Mouse (Mus musculus): ENCODE results near the gene Tnfrsf1b. TPM values are rescaled to one million over a fixed set of nuclear protein-coding genes. Genes with fewer than 3 reads are reported as not detected.

Tnfrsf1b gene
- polyA plus RNA-seq, 1 experiment, result 14.0 TPM

DNA sequence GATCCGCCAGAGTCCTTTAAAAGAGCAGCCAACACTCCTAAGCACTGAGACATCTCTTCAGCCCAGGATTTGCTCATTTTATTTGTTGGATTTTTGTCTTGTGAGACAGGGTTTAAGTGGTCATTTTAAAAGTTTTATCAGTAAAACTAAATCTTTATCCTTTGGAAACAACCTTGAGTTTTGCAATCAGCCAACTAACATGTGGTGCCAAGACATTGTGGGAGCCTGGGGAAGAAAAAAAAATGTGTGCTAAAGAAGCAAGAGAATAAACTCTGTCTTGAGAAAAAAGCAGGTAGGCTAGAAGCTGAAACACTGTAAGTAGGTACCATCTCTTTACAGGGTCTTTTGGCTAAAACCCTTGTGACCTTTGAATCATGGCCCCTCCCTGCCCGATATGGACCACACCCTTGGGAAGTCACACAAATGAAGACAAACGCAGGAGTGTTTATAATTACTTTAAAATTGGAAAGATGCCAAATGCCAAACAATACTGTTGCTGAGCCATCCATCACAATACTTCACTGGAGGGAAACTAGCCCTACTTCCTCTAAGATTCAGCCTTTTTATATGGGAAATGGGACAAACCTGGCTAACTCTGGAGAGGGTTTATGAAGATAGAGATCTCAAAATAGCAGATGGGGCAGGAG lies 32.2 kb upstream of the Tnfrsf1b start:
- 62% methylated on average over 3 of the region's 3 CpGs for WGBS
- TF ChIP-seq CTCF (IDR thresholded peaks at IDR 0.05; ENCODE audit: control insufficient read depth, insufficient read depth, low read length) (no peak), POLR2A (IDR thresholded peaks at IDR 0.05; ENCODE audit: borderline replicate concordance, control insufficient read depth, low read depth, low read length) (no peak)
- Histone ChIP-seq H3K4me3 (replicated peaks; ENCODE audit: control insufficient read depth, low read depth, low read length) (no peak overlapping the region), H3K4me1 (ENCODE audit: control insufficient read depth, insufficient read depth, low read length) (peaks cover 3% of the 10 kb centered on the region), H3K27ac (ENCODE audit: control insufficient read depth, insufficient read depth, low read depth, low read length, poor library complexity) (no peak overlapping the region)

GRCm38 (mm10) chr4:145278231-145278630 lies 31.6 kb upstream of the Tnfrsf1b start:
- WGBS, result 41% methylated on average over 2 of the region's 2 CpGs
- no peak for TF ChIP-seq CTCF (IDR thresholded peaks at IDR 0.05; ENCODE audit: control insufficient read depth, insufficient read depth, low read length)
- no peak for TF ChIP-seq POLR2A (IDR thresholded peaks at IDR 0.05; ENCODE audit: borderline replicate concordance, control insufficient read depth, low read depth, low read length)
- H3K27ac ChIP-seq (ENCODE audit: control insufficient read depth, insufficient read depth, low read depth, low read length, poor library complexity), result peak overlapping the region; percentile 32; the same call in 1 of the 2 replicates
- H3K4me3 ChIP-seq (replicated peaks; ENCODE audit: control insufficient read depth, low read depth, low read length), result no peak overlapping the region
- peaks cover 3% of the 10 kb centered on the region for H3K4me1 ChIP-seq (ENCODE audit: control insufficient read depth, insufficient read depth, low read length)

- TF ChIP-seq POLR2A (IDR thresholded peaks at IDR 0.05; ENCODE audit: borderline replicate concordance, control insufficient read depth, low read depth, low read length), result no peak
- no peak for TF ChIP-seq CTCF (IDR thresholded peaks at IDR 0.05; ENCODE audit: control insufficient read depth, insufficient read depth, low read length)
- H3K4me3 ChIP-seq (replicated peaks; ENCODE audit: control insufficient read depth, low read depth, low read length), result no peak overlapping the region
- H3K27ac ChIP-seq (ENCODE audit: control insufficient read depth, insufficient read depth, low read depth, low read length, poor library complexity), result peak overlapping the region; percentile 44
- WGBS, result 15% methylated on average over 6 of the region's 6 CpGs
- peaks cover 3% of the 10 kb centered on the region for H3K4me1 ChIP-seq (ENCODE audit: control insufficient read depth, insufficient read depth, low read length)
These were observed 29.9 kb upstream of the Tnfrsf1b start for GRCm38 (mm10) chr4:145276368-145277249.

GRCm38 (mm10) chr4:145274887-145275286 lies 28.2 kb upstream of the Tnfrsf1b start:
- no peak for TF ChIP-seq POLR2A (IDR thresholded peaks at IDR 0.05; ENCODE audit: borderline replicate concordance, control insufficient read depth, low read depth, low read length)
- TF ChIP-seq CTCF (IDR thresholded peaks at IDR 0.05; ENCODE audit: control insufficient read depth, insufficient read depth, low read length), result no peak
- Histone ChIP-seq H3K4me1 (ENCODE audit: control insufficient read depth, insufficient read depth, low read length) (peaks cover 3% of the 10 kb centered on the region), H3K4me3 (replicated peaks; ENCODE audit: control insufficient read depth, low read depth, low read length) (no peak overlapping the region), H3K27ac (ENCODE audit: control insufficient read depth, insufficient read depth, low read depth, low read length, poor library complexity) (no peak overlapping the region)
- 75% methylated on average over 5 of the region's 5 CpGs for WGBS

GRCm38 (mm10) chr4:145273923-145274322 lies 27.3 kb upstream of the Tnfrsf1b start:
- Histone ChIP-seq H3K4me3 (replicated peaks; ENCODE audit: control insufficient read depth, low read depth, low read length) (no peak overlapping the region), H3K27ac (ENCODE audit: control insufficient read depth, insufficient read depth, low read depth, low read length, poor library complexity) (no peak overlapping the region), H3K4me1 (ENCODE audit: control insufficient read depth, insufficient read depth, low read length) (peaks cover 3% of the 10 kb centered on the region)
- no peak for TF ChIP-seq CTCF (IDR thresholded peaks at IDR 0.05; ENCODE audit: control insufficient read depth, insufficient read depth, low read length)
- no peak for TF ChIP-seq POLR2A (IDR thresholded peaks at IDR 0.05; ENCODE audit: borderline replicate concordance, control insufficient read depth, low read depth, low read length)
- 80% methylated on average over 5 of the region's 5 CpGs for WGBS

DNA sequence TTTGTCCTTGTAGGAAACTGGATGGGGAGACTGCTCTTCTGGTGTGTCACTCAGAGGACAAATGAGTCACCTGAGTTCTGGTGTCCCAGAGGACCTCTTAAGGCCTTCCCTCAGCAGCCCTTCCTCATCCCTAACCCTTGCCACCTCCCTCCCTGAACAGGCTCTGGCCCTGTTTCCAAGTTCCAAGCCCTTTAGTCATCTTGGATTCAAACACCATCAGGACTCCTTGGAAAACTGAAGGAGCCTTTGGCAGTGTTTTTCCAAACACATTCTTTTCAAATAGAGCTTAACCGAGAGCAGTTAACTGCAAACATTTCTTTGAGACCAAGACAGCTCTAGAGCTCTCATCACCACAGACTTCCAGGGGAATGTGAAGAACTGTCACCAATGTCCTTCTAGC lies 26.1 kb upstream of the Tnfrsf1b start:
- Histone ChIP-seq H3K27ac (ENCODE audit: control insufficient read depth, insufficient read depth, low read depth, low read length, poor library complexity) (no peak overlapping the region), H3K4me1 (ENCODE audit: control insufficient read depth, insufficient read depth, low read length) (peaks cover 9% of the 10 kb centered on the region), H3K4me3 (replicated peaks; ENCODE audit: control insufficient read depth, low read depth, low read length) (no peak overlapping the region)
- WGBS, result 85% methylated on average over 1 of the region's 1 CpGs
- TF ChIP-seq CTCF (IDR thresholded peaks at IDR 0.05; ENCODE audit: control insufficient read depth, insufficient read depth, low read length) (no peak), POLR2A (IDR thresholded peaks at IDR 0.05; ENCODE audit: borderline replicate concordance, control insufficient read depth, low read depth, low read length) (no peak)

DNA sequence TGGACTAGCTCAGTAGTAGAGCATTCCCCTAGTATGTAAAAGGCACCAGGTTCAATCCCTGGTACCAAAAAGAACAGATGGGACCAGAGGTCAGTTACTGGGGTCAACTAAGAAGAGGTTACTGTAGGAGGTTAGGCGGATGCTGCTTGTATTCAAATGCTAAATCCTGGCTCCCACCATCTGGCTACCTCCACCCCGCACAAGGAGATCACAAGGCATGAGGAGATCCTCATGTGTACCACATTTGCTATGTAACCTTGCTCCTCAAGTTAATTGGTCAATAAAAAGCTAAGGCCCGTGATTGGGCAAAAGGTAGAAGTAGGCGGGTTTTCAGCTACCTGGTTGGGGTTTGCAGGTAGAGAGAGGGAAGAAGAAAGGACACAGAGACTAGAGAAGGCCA lies 25.0 kb upstream of the Tnfrsf1b start:
- WGBS, result 83% methylated on average over 4 of the region's 4 CpGs
- TF ChIP-seq POLR2A (IDR thresholded peaks at IDR 0.05; ENCODE audit: borderline replicate concordance, control insufficient read depth, low read depth, low read length) (no peak), CTCF (IDR thresholded peaks at IDR 0.05; ENCODE audit: control insufficient read depth, insufficient read depth, low read length) (no peak)
- H3K4me1 ChIP-seq (ENCODE audit: control insufficient read depth, insufficient read depth, low read length), result peaks cover 8% of the 10 kb centered on the region
- no peak overlapping the region for H3K27ac ChIP-seq (ENCODE audit: control insufficient read depth, insufficient read depth, low read depth, low read length, poor library complexity)
- no peak overlapping the region for H3K4me3 ChIP-seq (replicated peaks; ENCODE audit: control insufficient read depth, low read depth, low read length)

- H3K27ac ChIP-seq (ENCODE audit: control insufficient read depth, insufficient read depth, low read depth, low read length, poor library complexity), result peak overlapping the region; percentile 42
- H3K4me1 ChIP-seq (ENCODE audit: control insufficient read depth, insufficient read depth, low read length), result peaks cover 8% of the 10 kb centered on the region
- TF ChIP-seq POLR2A (IDR thresholded peaks at IDR 0.05; ENCODE audit: borderline replicate concordance, control insufficient read depth, low read depth, low read length), result no peak
- TF ChIP-seq CTCF (IDR thresholded peaks at IDR 0.05; ENCODE audit: control insufficient read depth, insufficient read depth, low read length), result no peak
- WGBS, result 28% methylated on average over 5 of the region's 5 CpGs
- H3K4me3 ChIP-seq (replicated peaks; ENCODE audit: control insufficient read depth, low read depth, low read length), result no peak overlapping the region
These were observed 23.5 kb upstream of the Tnfrsf1b start for GRCm38 (mm10) chr4:145270136-145270535.
